Mouse (Mus musculus) fat pad, adult 2 months (tissue): ENCODE results near the gene Trank1.
A peak's percentile ranks its signal among the peaks of the same experiment; 100 is the strongest.

ENCODE experiments used
- DNase-seq: peaks from one replicate; pipeline ENCODE4 v3.0.0-alpha.2; 2011; ENCODE audit warnings: low read depth, low spot score; ENCODE audit errors: extremely low read depth

Gene Trank1

GRCm38 (mm10) chr9:111422567-111422966 is 111.0 kb downstream of the Trank1 start:
- no peak for DNase-seq

- no peak for DNase-seq
Measured at GRCm38 (mm10) chr9:111425113-111425512, 113.6 kb downstream of the Trank1 start.

GRCm38 (mm10) chr9:111425952-111426351 is 114.4 kb downstream of the Trank1 start:
- no peak for DNase-seq

GRCm38 (mm10) chr9:111427891-111428555 is 116.5 kb downstream of the Trank1 start:
- no peak for DNase-seq

- peak; percentile 80 for DNase-seq
Measured at GRCm38 (mm10) chr9:111428698-111429362, 117.3 kb downstream of the Trank1 start.

- DNase-seq: no peak
Measured at GRCm38 (mm10) chr9:111429363-111429750, 117.8 kb downstream of the Trank1 start.

- no peak for DNase-seq
Measured at GRCm38 (mm10) chr9:111435429-111435828, 123.9 kb downstream of the Trank1 start.

- DNase-seq: no peak
Measured at GRCm38 (mm10) chr9:111438904-111439835, 127.6 kb downstream of the Trank1 start, which contains the start of gene Dclk3. TSS of gene Dclk3 (plus strand) at chr9:111439081.

- DNase-seq: no peak
Measured at GRCm38 (mm10) chr9:111439836-111440201, 128.3 kb downstream of the Trank1 start.

GRCm38 (mm10) chr9:111440446-111440845 is 128.9 kb downstream of the Trank1 start:
- no peak for DNase-seq

- no peak for DNase-seq
Measured at GRCm38 (mm10) chr9:111441151-111441550, 129.6 kb downstream of the Trank1 start.
